Mouse (Mus musculus): Measurements from ENCODE around the gene Hoxa1.

Hoxa1 gene

GRCm38 (mm10) chr6:52157466-52158275 lies 446 bp downstream of the Hoxa1 start:
- DNase-seq = no peak

GRCm38 (mm10) chr6:52156551-52157200 lies 1.4 kb downstream of the Hoxa1 start:
- no peak for DNase-seq

DNA sequence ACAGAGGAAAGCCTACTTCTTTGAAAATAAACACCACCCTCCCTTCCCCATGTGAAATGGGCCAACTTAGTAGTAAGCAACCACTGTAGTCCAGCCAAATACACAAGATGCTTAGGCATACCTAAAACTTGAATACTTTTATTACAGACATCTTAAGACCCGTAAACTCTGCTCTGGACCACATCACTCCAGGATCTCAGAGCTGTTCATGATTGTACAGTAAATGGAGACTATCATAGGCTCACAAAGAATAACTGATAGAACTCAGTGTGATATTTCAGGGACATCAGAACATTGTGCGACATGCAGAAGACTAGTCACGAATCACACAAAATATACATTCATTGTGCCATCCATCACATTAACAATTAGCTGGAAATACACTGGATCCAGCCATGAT lies 2.6 kb downstream of the Hoxa1 start:
- no peak for DNase-seq

- DNase-seq = no peak
Measured at GRCm38 (mm10) chr6:52154044-52154443, 4.1 kb downstream of the Hoxa1 start.

DNA sequence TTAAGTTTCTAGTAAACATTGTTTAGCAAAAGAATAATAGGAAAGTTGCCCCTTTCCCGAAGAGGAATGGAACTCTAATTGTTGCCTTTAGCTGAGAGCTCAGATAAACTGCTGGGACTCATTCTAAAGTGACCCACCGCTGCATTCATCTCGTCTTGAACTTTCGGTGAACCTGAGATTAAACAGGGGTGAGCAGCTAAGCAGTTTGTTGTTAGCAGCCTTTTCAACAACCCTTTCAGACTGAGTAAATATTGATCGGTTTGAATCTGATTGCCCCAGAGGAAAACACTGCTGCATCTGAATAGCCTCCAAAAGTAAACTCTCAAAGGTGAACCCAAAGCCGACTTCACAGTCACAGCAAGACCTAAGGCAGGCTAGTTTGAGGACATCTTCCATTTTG lies 4.8 kb downstream of the Hoxa1 start:
- DNase-seq = no peak

GRCm38 (mm10) chr6:52152226-52153193 lies 5.6 kb downstream of the Hoxa1 start:
- no peak for DNase-seq

GRCm38 (mm10) chr6:52151571-52151970 lies 6.5 kb downstream of the Hoxa1 start:
- DNase-seq = no peak

DNA sequence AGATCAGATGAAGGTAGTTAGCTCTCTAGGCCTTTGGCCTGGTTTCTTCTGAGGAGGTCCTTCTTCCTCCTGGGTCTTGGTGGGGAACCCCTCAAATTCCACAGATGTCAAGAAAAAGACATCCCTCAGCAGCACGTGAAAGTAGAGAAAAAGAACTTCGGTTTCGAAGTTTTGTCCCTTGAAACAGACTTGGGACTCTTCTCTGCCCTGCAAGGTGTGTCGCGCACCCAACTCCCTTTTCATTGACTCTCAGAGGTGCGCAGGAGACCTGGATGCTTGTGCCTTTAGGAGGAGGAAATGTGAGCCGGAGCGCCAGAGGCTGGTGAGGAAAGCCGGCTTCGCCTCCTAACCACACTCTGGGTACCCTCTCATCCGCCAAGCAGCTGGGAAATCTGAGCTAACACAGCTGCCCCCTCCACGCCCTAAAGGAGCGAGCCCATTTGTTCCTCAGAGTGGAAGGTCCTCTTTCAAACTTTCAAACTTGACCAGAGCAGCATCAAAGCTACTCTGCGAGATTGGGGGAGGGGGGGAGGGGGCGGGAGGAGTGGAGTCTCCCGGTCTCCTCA lies 7.6 kb downstream of the Hoxa1 start:
- DNase-seq = no peak

GRCm38 (mm10) chr6:52139115-52139514 lies 19.0 kb downstream of the Hoxa1 start:
- no peak for DNase-seq

GRCm38 (mm10) chr6:52138576-52138975 lies 19.5 kb downstream of the Hoxa1 start:
- DNase-seq = no peak

DNA sequence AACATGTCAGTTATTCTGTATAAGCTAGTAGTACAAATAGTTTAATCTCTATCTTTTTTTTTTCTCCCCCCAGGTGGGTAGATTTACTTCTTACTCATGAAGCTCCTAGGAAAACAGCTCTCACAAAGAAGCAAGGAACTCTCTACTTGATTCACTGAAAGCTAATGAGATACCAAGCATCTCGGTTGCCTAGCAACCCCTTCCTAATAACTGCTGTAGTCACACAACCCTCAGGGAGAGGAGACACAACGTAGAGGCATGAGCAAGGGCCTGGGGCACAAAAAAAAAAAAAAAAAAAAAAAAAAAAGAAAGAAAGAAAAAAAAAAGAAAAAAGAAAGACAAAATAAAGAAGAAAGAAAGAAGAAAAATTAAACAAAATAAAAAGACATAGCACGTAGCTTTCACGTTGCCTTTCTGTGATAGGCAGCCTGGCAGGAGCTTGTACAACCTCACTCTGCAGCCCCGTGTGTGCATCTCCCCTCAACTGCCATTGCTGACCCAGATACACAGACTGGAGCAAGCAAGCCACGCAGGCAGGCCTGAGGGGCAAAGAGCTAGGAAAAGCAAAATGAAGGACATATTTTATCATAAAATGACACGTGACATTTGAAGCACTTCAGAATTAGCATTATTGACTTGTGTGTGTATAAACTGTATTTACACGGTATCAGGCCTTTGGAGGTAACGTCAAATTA lies 20.1 kb downstream of the Hoxa1 start:
- DNase-seq = no peak

DNA sequence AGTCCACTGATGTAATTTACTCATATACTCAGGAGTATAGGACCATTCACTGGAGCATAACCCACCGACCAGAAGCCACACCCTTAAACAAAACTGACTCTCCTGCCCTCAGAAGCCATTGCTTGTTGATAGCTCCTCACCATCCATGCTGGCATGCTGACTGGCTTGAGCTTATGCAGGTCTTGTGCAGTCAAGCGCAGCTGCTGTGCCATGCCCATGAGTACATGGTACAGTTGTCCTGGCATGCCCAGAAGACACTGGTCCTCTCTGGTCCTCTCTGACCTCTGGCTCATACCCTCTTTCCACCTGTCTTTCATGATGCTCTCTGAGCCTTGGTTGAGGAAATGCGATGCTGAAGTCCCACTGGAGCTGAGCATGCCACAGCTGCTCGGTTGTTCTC lies 34.4 kb downstream of the Hoxa1 start:
- no peak for DNase-seq

DNA sequence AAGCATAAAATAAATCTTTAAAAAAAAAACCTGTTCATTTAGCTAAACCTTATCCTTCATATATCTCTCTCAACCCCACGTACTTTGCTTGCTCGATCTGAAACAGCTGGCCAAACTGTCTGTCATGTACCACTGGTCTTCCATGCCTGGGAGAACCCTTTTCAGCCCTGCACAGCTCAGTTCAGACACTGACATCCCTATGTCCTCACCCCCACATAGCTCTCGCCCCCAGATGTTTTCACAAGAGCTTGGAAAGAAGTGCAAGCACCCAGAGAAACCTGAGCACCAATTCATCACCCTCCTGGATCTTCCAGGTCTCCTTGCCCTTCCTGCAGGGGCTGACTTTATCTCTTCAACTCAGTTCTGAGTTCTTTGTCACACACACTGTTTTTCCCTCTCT lies 36.9 kb downstream of the Hoxa1 start:
- no peak for DNase-seq

GRCm38 (mm10) chr6:52118903-52119635 lies 39.0 kb downstream of the Hoxa1 start:
- no peak for DNase-seq

DNA sequence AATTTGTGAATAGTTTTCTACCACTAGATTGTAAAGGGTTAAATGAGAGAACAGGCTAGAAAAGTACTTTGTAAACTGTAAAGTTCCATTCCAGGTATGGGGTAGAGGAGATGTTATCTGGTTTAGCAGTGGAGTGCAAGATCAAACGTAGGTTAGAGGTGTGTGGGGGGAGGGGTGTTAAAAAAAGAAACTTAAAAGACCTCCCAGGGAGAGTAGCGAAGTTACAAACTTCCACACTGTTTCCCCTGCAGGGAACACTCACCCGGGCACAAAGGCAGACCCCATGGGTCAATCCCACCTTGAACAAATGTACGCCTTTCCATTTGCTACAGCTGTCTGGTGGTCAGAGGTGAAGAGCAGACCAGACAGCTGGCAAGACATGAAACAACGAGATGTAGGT lies 42.2 kb downstream of the Hoxa1 start:
- DNase-seq = no peak

GRCm38 (mm10) chr6:52111846-52112245 lies 46.3 kb downstream of the Hoxa1 start:
- DNase-seq = no peak

GRCm38 (mm10) chr6:52107400-52107799 lies 50.7 kb downstream of the Hoxa1 start:
- no peak for DNase-seq

- DNase-seq = no peak
Measured at GRCm38 (mm10) chr6:52106716-52107115, 51.4 kb downstream of the Hoxa1 start.

DNA sequence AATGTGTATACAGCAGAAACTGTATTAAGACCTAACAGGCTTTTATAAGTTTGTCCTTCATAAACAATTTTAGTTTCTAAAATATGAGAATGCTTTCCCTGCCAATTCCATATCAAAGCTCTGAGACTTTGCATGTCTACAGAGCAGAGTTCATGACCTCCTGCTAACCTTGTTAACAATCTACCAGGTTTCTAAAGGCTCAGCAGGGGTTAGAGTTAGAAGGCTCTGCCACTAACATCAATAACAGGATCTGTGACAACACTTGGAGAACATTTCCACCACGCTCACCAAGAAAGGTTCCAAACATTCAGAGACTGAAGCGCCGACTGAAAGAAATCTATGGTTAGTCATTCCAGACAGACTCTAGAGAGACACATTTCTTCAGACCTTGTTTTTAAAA lies 51.9 kb downstream of the Hoxa1 start:
- no peak for DNase-seq

Measured in kidney, adult 8-10 months (tissue).